Comparison of ENCODE assay signal across 17 mouse cellular contexts in the genomic region with DNA sequence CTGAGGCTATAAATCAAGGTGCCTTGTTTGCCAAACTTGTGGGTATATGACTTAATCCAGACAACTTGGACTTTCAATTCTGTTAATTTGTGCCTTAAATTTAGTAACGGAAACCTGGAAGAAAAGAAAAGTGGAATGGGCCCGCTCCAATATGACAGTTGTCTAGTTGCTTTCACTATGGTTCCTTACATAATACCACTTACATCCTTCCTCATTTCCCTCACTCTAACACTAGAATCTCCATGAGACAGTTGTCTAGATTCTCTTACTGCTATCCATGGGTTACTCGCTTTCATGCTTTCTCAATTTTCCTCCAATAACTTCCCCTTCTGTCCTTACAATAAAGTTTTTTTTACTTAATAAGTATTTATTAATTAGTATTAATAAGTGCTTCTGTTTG.
"Had no signal": no experiment of that assay in that cellular context is flagged by ENCODE, and none has a peak within 500 bp of the region (broad histone marks: within the 10 kb centered on the region; RNA-seq: fewer than 3 reads in every experiment).

No protein-coding gene starts in this region.

- ATAC-seq: hindbrain, postnatal 0 days; intestine, embryonic 16.5 days; liver, embryonic 12.5 days had no signal

- DNase-seq: gastrocnemius, adult 2 months; gastrocnemius, postnatal 10 days; gastrocnemius, postnatal 25 days; heart, adult 11 months; heart, adult 2 months; heart, postnatal 14 days; heart, postnatal 36 days; kidney, adult 11 months; kidney, adult 2 months; kidney, adult 9 months; kidney, postnatal 14 days; kidney, postnatal 36 days; layer of hippocampus, postnatal 36 days; left cerebral cortex, postnatal 4 days had no signal
